Mouse (Mus musculus): ENCODE results near the gene Maip1.

Gene Maip1

DNA sequence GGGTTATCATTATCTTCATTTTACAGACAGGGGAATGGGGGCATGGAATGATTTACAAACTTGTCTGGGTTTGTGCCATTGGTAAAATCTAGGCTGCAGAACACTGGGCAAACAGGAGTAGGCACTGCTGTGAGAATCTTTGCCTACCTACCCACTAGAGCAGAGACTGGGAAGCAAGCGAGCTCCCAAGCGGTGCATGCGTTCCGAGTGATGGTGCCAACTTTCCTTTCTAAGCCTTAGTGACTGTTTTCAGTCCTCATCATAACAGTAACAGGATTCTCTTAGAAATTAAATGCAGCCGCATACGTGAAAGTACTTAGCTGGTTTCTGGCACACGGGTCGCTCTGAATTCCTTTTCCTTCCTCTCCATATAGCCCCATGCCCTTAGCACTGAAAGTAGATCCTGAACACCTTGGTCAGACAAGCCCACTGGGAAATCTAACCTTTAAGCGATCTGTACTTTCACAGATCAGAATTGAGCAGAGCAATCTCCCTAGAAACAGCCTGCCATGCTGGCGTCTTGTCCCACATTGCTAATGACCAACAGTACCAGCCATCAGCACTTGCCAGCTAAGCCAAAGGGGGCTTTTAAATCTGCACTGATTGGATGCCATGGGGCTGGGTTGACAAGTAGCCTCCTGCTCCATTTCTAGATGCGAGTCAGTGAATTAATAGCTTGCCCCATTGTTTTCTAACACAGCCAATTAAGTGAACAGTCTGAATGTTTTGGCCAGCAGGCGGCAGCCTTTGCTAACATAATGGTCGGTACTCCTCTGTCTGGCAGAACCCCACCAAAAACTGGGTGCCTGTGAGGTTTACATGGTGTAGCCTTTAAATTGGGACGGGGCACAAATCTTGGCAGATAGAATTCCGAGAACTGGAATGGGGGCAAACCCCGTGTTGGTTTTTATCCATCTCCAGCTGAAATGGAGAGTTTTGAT, 22.5 kb downstream of the Maip1 start:
- DNase-seq (ENCODE audit: low spot score in 2 of 2), result peak; percentile 67 to 89

DNA sequence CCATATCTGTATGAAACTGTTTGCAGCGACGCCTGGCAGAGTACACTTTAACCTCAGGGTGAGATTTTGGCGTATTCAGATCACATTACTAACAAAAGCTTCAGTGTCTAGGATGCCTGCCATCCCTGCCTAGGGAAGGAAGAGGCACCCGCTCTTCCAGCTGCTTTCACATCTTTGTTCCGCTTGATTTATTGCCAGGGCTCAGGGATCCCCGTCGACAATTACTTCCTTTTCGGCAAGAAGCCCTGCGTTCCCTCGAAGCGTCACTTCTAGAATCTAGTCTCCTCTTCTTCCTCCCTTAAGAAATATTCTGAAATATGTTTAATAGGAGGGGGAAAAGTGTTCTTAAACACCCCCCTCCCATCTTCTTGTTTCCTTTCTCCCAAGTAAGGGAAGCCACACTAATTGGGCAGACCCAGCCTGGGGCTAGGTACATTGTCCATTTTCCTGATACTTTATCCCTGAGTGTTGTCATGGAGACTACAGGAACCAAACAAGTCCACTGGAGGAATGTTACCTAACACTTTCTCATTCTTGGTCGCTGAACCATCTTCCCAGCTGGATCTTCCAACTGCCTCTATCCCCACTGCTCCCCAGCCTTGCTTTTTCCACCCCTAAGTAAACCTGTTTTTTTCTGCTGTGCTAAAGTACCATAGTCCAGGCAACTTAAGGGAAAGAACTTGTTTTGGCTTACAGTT, 23.8 kb downstream of the Maip1 start:
- DNase-seq (ENCODE audit: low spot score in 2 of 2), result peak; percentile 51 to 70

DNA sequence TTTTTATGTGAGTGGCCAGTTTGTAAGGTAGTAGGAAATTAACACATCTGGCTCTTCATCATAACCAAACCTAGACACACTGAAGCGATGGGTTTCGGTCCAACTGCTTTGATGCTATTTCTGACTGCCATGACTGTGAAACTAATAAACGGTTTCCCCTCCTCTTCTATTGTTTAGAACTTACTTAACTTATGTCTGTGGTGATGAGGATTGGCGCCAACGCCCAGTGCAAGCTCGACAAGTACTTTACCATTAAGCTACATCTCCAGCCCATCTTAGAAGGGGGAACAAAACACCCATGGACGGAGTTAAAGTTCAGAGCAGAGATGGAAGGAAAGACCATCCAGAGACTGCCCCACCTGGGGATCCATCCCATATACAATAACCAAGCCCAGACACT, 27.0 kb downstream of the Maip1 start:
- peak in 1 of 2 experiments; percentile 60 for DNase-seq (ENCODE audit: low spot score in 2 of 2)

DNA sequence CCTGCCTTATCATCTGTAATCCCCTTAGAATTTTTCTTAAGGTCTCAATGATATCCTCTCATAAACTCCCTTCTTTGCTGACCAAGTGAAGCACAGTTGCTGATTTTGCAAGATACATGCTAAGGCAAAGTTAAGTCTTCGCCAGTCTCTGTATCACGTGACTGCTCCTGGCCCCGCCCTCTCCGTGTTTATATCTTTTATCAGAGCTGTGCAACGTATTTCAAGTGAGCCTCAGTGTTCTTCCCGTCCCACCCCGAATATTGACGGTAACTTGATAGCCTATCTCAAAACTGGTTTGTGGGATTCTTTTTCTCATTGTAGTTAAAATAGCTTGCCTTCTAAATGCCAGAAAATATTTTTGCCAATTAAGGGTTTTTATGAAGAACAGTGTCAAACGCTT, 30.3 kb downstream of the Maip1 start:
- peak; percentile 62 to 66 for DNase-seq (ENCODE audit: low spot score in 2 of 2)

DNA sequence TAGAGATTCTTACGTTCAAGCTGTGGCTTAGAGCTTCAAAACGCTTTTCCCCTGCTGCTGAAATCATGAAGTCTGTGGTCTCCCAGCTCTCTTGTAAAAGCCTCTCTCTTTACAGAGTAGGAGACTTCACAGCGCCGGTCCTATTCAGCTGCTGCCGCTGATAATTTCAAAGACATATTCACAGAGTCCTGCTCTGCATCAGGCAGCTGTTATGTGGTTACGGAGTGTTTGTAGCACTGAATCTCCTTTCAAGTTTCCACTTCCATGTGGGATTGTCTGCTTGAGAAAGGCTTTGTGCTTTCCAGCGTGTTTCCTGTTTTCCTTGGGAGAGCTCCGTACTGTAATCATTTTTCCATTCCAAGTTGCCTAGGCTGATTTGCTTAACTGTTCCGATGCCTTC, 30.8 kb downstream of the Maip1 start:
- peak; percentile 50 to 73 for DNase-seq (ENCODE audit: low spot score in 2 of 2)

DNA sequence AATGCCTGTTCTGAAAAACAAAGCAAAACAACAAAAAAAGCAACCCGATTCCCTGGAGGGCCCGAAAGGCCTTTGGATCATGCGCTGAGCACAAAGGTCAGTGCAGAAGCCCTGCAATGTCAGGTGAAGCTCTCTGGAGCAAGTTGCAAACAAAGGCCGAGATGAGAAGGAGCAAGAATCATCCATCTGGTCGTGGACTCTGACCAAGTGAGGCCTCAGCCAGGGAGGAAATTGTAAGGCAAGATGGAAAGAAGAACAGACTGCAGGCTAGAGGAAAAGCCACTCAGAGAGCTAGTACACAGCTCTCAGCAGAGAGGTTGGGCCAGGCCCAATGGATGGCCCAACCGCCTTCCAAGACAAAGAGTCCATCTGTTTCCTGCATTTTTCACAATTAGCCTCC, 32.9 kb downstream of the Maip1 start:
- DNase-seq (ENCODE audit: low spot score in 2 of 2), result peak in 1 of 2 experiments; percentile 15

DNA sequence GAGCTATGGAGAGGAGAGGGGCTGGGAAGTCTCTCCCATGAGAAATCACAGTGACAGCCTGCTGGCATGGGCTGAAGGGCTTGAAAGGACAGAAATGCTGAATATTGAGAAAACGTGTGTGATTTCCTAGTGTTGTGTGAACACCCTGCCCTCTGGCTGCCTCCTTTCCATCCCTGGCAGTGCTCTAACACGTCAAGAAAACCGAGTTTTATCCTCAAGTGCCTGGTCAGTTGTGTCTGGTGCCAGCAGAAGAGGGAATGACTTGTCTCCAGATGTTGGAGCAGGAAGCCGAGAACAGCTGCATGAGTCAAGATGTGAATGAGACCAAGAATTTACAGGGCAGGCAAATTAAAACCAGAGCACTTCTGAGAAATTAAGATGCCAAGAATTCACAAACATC, 34.6 kb downstream of the Maip1 start:
- DNase-seq (ENCODE audit: low spot score in 2 of 2), result peak in 1 of 2 experiments; percentile 58

DNA sequence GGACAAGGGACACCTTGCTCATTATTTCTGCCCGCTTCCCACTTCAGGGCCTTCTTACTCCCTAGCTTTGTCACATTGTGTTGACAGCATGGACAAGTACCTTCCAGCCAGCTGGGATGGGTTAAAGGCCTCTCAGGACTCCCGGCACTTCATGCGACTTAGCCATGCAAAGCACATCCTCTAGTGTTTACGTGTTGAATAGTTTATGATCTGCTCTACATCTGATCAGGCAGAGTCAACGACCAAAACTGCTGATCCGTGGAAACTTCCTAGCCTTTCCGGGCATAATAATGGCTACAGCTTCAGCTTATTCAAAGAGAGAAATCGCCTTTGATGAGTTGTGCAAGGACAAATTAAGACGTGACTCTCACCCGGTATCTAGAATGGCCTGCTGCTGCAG, 39.6 kb downstream of the Maip1 start:
- DNase-seq (ENCODE audit: low spot score in 2 of 2), result no peak

DNA sequence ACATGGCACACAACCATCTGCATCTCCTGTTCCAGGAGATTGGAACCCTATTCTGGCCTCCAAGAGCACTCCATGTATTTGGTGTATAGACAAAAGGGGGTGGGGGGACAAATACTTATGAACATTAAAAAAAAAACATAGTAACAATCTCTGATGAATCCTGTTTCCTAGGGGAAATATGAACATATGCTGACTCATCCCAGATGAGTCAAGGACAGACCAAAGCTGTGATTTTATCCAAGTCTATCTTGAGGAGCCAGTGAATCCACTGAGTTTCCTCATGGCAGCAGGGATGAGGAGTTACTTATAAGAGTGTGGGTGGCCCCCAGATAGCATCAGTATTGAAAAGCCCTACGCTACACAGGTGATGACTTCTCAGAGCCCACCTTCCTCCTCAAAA, 44.1 kb downstream of the Maip1 start:
- DNase-seq (ENCODE audit: low spot score in 2 of 2), result no peak

DNA sequence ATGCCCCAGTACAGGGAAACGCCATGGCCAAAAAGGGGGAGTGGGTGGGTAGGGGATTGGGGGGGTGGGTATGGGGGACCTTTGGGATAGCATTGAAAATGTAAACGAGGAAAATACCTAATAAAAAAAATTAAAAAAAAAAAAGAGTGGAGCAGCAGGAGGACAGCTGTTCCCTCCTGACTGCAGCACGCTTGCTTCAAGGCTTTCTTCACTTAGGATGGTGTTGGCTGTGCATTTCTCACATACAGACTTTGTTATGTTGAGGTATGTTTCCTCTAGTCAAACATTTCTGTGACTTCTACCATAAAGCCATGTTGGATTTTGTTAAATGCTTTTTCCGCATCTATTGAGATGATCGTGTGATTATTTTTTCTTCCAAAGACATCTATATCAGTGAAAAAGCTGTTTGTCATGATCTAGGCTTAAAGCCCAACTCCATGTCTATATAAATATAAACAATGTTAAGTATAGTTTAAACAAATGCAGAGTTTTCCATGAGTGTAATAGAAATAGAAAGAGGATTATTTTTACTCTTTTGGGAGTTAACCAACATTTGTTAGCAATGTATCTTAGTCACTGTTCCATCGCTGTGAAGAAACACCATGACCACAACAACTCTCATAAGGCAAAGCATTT, 54.3 kb downstream of the Maip1 start:
- no peak for DNase-seq (ENCODE audit: low spot score in 2 of 2)
